Mouse (Mus musculus): ENCODE measurements at regions not wholly inside any gene's neighbourhood (a gene's known extent, or its start where the extent isn't known, plus 50 kb on each side); places are given as distances from the start of the nearest gene placed in this dataset.
A peak's percentile ranks its signal among the peaks of the same experiment; 100 is the strongest.

DNA sequence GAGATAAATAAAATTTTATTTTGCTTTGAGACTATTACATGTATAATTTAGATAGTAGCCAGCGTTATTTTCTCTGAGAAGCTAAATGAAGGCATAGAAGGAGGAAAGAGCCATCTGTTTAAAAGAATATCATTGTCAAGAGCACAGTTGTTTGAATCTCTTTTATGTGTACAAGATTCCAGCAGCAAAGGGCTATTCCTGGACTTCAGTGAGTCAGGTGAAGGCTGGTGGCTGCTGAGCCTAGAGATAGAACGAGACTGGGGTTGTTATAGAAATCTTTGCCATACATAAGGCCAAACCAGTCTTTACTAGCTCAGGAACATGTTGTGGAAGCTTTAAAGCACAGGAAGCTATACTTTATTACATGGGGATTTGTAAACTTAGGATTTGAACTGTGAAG is 261.6 kb downstream of the Adcyap1 start:
- no peak for DNase-seq

DNA sequence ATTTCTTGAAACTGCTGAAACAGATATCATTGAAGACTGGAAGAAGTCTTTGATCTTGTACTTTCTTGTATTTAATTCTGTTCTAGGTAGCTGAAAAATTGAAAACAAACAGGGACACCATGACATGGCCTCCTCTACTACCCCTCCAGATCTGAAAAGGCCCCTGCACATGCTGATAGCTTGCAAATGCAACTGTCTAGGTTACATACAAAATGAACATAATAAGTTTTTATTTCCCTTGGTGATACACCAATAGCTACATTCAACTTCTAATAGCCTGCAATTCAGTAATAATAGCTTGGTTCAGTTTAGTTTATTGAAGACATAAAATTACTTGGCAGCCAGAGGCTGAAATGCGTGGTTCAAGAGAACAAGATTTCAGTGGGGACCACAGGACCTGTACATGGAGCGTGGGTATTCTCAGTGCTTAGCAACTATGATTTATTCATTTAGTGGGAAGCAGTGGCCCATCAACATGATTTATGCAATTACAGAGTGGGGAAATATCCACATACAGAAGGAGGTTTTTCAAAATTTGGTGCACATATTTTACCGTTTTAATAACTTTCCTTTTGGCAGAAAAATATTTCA is 264.9 kb downstream of the Adcyap1 start:
- DNase-seq = no peak

DNA sequence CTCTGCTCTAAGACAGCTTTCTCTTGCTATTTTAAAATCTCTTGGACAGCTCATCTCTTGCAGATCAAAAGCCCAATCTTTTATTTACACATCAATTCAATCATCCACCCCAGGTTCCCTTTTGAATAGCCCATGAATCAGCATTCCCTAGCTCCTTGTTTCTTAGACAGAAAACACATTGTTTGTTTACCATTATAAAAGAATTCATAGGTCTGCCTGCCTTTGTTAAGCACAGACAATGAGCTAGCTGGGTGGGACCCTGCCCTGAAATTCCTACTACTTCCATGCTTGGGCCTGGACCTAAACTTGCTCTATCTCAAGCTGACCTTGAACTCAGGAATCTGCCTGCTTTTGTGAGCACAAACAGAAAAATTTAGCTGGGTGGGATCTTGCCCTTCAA is 283.6 kb downstream of the Adcyap1 start:
- no peak for DNase-seq

DNA sequence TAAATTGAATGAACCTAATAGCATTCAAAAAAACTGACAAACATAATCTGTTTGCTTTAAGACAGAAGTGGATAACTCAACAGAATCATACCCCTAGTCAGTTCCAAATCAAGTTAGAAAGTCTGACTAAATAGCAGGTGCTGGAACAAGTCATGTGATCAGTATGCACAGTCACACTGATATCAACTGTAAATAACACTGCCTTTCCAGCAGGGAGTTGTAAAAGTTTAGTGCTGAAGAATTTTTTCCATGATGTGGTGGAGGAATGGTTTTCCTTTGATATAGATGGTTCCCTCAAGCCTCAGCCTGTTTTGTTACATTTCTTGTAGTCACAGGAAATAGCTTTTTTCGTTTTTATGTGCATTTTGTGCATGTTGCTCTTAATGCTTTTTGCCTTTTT is 285.7 kb downstream of the Adcyap1 start:
- no peak for DNase-seq

GRCm38 (mm10) chr17:93486442-93486841 is 287.6 kb downstream of the Adcyap1 start:
- DNase-seq = no peak

DNA sequence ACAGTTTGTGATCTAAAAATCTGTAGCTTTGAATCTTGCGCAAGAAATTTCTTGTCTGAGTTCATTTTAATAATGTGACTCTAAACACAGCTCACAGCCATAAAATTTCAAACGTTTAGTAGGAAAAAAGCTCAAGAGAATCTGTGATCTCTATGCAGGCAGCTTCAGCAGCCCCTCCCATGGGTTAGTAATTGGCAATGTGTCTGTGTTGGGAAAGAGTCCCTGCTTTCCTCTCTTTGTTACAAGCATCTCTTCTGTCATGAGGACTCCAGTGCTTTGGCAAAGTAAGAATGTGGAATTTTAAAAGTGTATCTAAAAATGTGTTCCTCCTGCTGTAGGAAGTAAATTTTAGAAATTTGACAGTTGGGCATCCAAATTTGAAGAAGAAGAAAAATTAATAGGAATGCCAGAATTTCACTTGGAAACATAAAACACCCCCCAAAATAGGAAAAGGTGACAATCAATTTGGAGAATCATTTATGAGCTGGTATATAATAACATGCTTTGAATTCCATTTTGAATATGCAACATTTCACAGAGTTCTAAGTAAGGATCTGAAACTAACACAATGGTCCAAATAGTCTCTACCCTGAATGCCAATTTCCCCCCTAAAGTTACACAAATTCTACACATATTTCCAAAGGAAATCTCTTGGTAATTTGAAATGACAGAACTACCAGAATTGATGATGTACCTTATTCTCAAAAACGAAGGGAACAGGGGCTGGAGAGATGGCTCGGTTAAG is 291.3 kb downstream of the Adcyap1 start:
- DNase-seq = no peak

GRCm38 (mm10) chr17:93508882-93509594 is 310.2 kb downstream of the Adcyap1 start:
- DNase-seq = no peak

DNA sequence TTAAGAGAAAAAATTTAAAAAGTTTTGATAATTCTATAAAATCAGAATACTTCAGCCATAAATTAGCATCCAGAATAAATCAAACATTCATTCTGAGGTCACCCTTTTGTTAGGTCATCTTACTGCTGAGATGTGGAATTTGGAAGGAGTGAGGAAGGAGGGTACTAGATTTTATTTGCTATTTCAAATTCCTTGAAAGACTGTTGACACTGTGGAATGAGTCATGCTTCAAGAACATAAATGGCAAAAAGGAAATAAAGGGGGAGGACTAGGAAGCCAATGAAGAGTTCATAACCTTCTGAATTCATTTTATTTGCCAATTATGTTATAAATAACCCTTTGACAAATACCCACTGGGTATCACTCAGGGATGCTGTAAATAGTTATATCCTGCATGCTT is 324.6 kb downstream of the Adcyap1 start:
- DNase-seq = no peak

GRCm38 (mm10) chr17:93525871-93526644 is 327.2 kb downstream of the Adcyap1 start:
- DNase-seq = no peak

DNA sequence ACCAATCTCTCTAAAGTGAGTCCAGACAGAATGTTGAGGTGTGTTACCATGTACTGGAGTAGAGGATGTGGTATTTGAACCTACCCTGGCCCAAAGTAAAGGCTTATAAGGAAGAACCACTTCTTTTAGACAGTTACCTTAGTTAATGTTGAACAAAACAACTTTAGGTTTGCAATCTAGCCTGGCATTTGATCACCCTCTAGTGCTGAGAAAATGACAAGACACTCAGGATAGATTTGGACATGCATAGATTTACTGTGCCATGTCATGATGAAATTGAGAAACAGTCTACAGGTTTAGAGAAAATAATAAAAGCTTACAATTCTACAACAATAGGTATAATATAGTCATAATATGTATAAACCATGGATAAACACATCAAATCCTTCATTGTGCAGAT is 333.7 kb downstream of the Adcyap1 start:
- DNase-seq = no peak

- no peak for DNase-seq
Observed at GRCm38 (mm10) chr17:93534945-93535344, 336.1 kb downstream of the Adcyap1 start.

- DNase-seq = no peak
Observed at GRCm38 (mm10) chr17:93535751-93536150, 336.9 kb downstream of the Adcyap1 start.

DNA sequence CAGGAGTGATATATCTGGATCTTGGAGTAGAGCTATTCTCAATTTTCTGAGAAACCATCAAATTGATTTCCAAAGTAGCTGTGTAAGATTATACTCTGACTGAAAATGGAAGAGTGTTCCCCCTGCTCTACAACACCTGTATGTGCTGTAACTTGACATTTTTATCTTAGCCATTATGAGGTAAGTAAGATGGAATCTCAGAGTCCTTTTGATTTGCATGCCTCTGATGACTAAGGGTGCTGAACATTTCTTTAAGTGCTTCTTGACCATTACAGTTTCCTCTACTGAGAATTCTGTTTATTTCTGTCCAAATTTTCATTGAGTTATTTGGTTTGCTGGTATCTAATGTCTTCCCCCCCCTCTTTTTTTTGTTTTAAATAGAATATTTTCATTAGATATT is 343.0 kb downstream of the Adcyap1 start:
- DNase-seq = no peak

- peak; percentile 11 for DNase-seq
Observed at GRCm38 (mm10) chr17:93550339-93550738, 351.5 kb downstream of the Adcyap1 start.

GRCm38 (mm10) chr17:93555872-93556271 is 357.1 kb downstream of the Adcyap1 start:
- no peak for DNase-seq

GRCm38 (mm10) chr17:93563277-93563772 is 364.5 kb downstream of the Adcyap1 start:
- peak; percentile 4 for DNase-seq

DNA sequence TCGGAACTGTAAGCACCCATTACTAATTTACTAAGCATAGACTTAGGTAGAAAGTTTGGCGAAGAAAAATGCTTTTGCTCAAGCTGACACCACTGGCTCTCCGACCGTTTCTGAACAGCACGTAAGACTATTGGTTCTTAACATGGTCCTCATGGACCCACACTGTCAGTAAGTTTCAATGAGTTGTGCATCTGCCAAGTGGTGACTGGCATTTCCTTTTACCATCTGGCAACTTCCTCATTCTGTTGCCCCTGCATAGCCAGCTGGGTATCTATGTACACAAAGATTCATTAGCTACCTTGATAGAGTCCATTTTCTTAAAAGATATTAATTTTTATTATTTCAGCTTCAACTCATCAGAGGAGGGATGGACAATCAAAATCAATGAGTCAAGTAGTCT is 381.2 kb downstream of the Adcyap1 start:
- DNase-seq = no peak

- DNase-seq = no peak
Observed at GRCm38 (mm10) chr17:93598181-93598685, 399.4 kb downstream of the Adcyap1 start.

- no peak for DNase-seq
Observed at GRCm38 (mm10) chr17:93600236-93600635, 401.4 kb downstream of the Adcyap1 start.

- peak; percentile 73 for DNase-seq
Observed at GRCm38 (mm10) chr17:93609261-93609660, 410.4 kb downstream of the Adcyap1 start.

DNA sequence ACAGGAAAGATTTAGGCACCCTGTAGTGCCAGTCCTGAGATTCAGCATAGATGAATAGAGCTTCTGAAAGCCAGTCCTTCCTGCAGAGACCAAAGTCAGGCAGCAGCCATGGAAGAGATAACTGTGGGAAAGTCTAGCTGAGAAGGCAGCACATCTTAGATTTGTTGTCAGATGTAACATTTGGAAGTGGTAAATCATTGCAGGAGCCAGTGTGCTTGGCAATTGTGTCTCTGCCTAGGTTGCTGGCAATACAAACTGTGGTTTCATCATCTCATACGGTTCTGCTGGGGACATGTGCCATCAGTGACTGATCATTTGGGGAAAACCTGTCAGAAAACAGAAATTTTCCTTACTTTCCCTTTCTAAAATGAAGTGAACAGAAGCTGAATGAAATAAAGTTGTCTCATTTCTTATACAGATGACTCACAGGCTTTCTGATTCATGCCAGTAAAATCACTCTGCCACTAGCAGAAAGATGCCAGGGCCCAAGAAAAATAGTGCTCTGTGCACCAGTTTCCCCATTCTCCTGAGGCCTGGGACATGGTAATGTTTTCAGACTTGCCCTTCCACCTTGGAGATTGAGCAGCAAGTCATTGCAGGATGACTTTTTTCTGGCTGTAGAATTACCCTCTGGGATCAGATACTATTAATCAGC is 411.3 kb downstream of the Adcyap1 start:
- peak; percentile 23 for DNase-seq

Data from kidney, adult 9 months (tissue).